Mouse (Mus musculus): Measurements from ENCODE around the gene Clca3a1.

DNA sequence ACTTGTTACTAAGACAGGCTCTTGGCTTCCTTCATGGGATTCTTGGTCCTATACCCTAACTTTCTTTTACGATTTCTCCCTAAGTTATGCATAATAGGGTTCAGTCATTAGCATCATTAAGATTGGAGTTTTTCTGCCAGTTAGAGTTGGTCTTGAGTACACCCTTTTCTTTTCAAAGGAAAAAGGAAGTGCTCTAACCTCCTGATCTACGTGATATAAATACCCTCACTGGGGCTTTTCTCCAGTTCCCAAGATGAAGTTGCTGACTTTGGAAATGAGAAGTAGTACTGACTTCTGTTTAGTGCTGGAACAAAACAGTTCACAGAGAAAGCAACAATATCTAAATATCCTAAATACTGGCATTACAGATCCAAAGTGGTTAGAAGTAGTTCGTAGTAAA, 62.8 kb downstream of the Clca3a1 start:
- TF ChIP-seq KAT2A (IDR thresholded peaks at IDR 0.05; ENCODE audit: insufficient replicate concordance, low read length) (no peak), CTCF (conservative IDR thresholded peaks at IDR 0.05 in 1 of 2, IDR thresholded peaks at IDR 0.05 in 1 of 2; ENCODE audit: low read depth in 2 of 2, low read length in 2 of 2) (no peak), ZKSCAN1 (IDR thresholded peaks at IDR 0.05; ENCODE audit: borderline replicate concordance, low read depth, low read length) (no peak), E2F4 (IDR thresholded peaks at IDR 0.05; ENCODE audit: insufficient replicate concordance, low read depth, low read length) (no peak), HCFC1 (IDR thresholded peaks at IDR 0.05; ENCODE audit: low read depth, low read length) (no peak), EP300 (IDR thresholded peaks at IDR 0.05; ENCODE audit: low read length) (peak; percentile 63), MAX (IDR thresholded peaks at IDR 0.05; ENCODE audit: low read length) (no peak), CHD2 (IDR thresholded peaks at IDR 0.05; ENCODE audit: low read length) (no peak), POLR2A (IDR thresholded peaks at IDR 0.05; ENCODE audit: low read depth, low read length) (no peak)

Measured in CH12.LX (cell line).